Mouse (Mus musculus) adrenal gland, adult 18-20 months (tissue): ENCODE data around the gene Tshz3. TPM values are rescaled to one million over a fixed set of nuclear protein-coding genes. Genes with fewer than 3 reads are reported as not detected.

Experiments used
- DNase-seq, 2 experiments: peaks; one replicate each; pipeline ENCODE4 v3.0.0; 2021 to 2022; ENCODE audit warnings: low spot score in 2 of 2
- long read RNA-seq, 2 experiments: library from polyadenylated mRNA; stranded (forward); transcript quantifications; one replicate each; pipeline ENCODE4 v2.0.0; 2021
- total RNA-seq, 2 experiments: library from RNA; stranded (reverse); gene quantifications; 1 replicate in 1 of 2; 2 replicates in 1 of 2; pipeline ENCODE4 v1.2.3; 2021

Gene Tshz3
- total RNA-seq, result 1 to 10 TPM; 3.4 to 3.8 TPM
- long read RNA-seq, experiment 1, partial matches to known transcripts, result 0 of 1 reads
- long read RNA-seq, experiment 1, other reads (novel, unspliced or antisense), result 1 of 1 reads
- long read RNA-seq, experiment 2, partial matches to known transcripts, result 0 of 1 reads
- long read RNA-seq, experiment 2, other reads (novel, unspliced or antisense), result 1 of 1 reads

- peak; percentile 65 to 71 for DNase-seq
Observed at GRCm38 (mm10) chr7:36697856-36698588, at the start of gene Tshz3. Gene Tshz3 (plus strand): TSS chr7:36698118.

DNA sequence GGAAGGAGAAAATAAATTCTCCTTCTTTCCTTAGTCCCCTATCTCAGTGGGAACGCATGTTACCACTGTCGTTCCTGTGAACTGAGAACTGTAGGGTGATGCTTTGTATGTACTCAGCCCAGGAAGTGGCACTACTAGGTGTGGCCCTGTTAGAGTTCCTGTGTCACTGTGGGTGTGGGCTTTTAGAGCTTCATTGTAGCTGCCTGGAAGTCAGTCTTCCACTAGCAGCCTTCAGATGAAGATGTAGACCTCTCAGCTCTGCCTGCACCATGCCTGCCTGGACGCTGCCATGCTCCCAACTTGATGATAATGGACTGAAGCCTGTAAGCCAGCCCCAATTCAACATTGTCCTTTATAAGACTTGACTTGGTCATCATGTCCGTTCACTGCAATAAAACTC, 42.0 kb upstream of the Tshz3 start:
- DNase-seq, result no peak

DNA sequence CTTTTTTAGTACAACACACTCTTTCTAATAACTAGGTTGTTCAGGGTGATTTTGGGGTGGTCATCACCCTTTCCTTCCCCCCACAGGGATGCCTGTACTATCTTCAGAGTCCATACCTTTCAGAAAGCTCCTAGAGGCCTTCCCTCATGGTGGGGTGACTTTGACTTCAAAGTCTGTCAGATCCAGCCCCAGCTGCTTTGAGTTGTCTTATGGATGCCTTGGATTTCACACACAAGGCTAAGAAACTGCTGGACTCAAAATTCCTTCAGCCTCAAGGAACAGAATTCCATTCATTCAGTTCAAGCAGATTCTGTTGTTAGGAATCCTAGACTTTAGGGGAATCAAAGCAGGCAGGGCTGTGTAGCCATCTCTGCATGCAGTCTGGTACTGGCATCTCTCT, 41.5 kb upstream of the Tshz3 start:
- DNase-seq, result no peak

GRCm38 (mm10) chr7:36658331-36658730, 39.6 kb upstream of the Tshz3 start:
- no peak for DNase-seq

GRCm38 (mm10) chr7:36659265-36659664, 38.7 kb upstream of the Tshz3 start:
- DNase-seq, result no peak

- DNase-seq, result no peak
Observed at GRCm38 (mm10) chr7:36660654-36661053, 37.3 kb upstream of the Tshz3 start.

DNA sequence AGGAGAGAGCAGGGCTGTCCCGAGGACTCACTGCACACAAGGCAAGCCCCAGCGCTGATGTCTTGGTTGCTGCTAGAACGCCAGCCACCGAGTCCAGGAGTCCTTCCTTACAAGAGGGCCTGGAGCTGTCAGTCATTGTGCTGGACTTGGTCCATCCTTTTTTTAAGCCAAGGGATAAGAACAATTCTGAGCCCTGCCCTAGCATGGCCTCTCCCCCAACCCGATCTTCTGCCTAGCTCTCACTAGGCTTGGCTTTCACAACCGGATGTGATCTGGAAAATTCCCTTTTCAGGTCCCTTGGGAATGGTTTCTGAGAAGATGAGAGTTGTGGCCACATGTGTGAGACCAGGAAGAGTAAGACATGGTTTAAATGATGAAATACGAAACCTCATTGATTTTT, 34.5 kb upstream of the Tshz3 start:
- no peak for DNase-seq

- no peak for DNase-seq
Observed at GRCm38 (mm10) chr7:36667767-36668166, 30.2 kb upstream of the Tshz3 start.

- no peak for DNase-seq
Observed at GRCm38 (mm10) chr7:36678031-36678430, 19.9 kb upstream of the Tshz3 start.

DNA sequence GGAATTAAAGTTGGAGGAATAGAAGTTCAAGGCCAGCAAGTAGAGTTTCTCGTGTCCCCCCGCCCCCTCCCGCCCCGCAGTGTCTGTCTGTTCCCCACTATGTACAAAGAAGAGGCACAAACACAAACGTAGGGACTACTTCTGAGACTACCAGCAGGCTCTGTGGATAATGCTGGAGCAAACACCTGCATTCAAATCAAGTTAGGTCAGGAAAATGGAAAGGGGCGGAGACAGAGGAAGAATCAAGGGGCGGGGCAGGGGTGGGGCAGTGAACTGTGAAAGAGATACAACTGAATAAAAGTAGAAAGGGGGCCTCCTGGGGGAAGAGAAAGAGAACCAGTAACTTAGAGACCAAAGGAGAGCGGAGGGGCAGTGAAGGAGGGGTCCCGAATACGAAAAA, 19.4 kb upstream of the Tshz3 start:
- DNase-seq, result no peak

- DNase-seq, result no peak
Observed at GRCm38 (mm10) chr7:36679031-36679618, 18.8 kb upstream of the Tshz3 start.

GRCm38 (mm10) chr7:36679866-36680458, 18.0 kb upstream of the Tshz3 start:
- no peak for DNase-seq

DNA sequence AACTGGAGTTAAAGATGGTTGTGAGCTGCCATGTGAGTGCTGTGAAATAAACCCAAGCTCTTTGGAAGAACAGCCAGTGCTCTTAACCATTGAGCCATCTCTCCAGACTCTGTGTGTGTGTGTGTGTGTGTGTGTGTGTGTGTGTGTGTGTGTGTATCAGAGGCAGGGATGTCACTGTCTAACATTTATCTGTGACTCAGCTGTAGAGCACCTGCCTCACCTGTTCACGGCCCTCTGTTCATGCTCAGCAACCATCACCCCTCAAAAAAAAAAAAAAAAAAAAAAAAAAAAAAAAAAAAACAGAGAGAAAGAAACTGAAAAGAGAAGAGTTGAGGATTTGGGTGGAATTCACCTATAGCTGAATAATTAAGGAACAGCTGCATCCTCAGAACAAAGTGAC, 10.4 kb upstream of the Tshz3 start:
- no peak for DNase-seq

- DNase-seq, result no peak
Observed at GRCm38 (mm10) chr7:36689049-36689793, 8.7 kb upstream of the Tshz3 start.

DNA sequence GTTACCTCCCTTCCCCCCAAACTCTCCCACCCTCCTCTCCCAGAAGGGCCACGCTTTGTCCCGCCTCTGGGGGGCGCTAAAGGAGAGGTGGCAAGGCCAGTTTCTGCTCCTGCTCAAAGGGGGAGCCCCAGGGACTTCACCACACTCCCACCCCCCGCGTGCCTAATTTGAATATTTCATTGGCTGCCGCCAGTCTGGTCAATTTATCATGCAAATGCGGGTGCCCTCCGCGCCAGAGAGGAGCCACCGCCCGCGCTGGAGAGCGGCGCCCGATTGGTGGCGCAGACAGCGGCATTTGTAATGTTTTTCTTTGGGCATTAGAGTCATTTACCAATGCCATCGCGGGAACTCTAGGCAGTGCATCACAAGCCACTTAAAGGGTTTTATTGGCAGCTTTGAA, 7.4 kb upstream of the Tshz3 start:
- peak; percentile 50 to 52 for DNase-seq

DNA sequence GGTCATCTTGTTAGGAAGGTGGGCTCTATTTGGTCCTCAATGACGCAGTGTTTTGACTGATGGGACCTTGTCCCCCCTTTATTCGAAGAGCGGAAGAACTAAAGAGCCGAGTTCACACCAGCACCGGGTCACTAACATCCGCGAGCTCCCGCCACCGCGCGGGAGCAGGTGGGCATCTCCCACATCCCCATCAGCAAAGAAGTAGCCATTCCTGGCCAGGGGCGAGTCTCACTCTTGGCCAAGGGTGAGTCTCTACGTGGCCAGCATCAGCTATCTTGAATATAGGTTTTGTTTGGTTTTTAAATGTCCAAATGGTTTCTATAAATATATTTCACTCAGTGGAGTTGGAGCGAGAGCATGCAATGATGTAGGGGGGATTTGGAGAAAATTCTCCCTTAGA, 6.3 kb upstream of the Tshz3 start:
- no peak for DNase-seq

DNA sequence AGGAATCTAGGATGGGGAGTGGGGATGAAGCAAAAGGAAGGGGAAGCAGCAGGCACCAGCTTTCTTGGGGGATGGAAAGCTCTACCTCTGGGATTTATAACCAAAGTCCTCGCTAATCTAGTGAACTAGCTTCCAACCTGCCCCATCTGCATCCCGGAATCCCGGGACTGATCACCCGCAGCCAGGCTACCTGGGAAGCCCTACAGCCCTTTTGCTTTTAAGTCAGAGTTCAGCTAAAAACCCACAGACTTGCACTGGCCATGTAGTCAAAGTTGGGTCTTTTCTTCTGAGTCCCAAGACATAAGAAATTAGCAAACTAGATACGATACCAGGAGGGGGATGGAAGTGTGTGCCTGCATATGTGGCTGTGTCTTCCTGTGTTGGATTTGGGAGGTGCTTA, 5.5 kb upstream of the Tshz3 start:
- DNase-seq, result no peak

DNA sequence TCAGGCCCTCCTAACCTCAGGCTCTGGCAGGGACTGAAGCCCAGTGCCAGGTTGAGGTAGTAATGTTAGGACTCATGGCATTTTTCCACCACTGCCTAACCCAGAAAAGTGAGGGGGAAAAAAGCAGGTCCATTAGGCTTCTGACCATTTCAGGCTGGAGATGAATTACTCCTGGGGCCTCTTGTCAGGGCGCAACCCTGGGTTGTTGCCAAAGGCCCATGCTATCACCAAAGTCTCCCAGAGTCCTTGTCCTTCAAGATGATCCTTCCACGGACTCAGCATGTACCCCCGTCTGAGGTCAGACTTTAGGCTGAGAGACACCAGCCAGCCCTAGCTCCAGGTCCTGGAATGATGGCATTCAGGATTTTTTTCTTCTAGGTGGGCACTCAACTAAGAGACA, 4.8 kb upstream of the Tshz3 start:
- DNase-seq, result no peak

DNA sequence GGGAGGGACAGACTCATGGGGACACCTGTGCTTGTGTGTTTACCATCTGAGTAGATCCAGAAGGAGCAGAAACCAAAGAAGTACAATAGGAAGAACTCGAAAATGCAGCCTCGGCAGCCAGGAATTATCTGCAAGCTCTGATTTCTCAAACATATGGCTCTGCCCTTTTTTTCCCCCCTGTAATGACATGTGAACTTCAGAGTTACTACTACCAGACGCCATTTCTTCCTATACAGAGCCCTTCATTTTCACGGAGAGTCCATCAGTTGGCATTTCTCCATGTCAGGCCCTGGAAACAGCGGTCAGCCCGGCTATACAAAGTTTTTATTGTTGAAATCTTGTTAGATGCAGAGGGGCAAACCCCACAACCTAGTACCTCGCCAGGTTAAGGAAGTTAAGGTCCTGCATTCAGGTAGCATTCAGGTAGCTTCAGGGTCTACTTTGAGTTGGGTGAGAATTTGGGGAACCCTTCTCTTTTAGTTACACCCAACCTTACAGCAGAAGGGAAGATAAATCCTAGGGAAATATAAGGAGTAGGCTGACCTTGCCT, 3.2 kb upstream of the Tshz3 start:
- no peak for DNase-seq

- no peak for DNase-seq
Observed at GRCm38 (mm10) chr7:36695276-36695675, 2.6 kb upstream of the Tshz3 start.

DNA sequence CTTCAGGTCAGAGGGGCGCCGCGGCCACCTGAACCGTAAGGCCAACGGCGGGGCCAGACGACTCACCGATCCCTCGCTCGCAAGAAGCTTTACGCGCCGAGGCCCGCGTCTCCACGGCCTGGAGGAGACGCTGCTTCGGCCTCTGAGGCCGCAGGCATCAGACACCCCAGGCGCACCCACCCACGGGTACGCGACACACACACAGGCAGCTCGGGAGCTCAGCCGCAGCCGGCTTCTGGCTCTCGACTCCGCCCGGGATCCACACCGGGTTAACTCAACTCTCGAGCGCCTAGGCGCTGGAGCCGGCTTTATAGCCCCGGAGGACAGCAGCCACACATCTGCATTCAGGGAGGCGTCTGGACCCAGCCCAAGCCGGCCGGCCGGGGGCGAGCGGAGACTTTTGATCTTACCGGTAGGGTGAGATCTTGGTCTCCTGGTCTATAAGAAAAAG, 2.1 kb upstream of the Tshz3 start:
- DNase-seq, result peak; percentile 41 to 56
